Mouse (Mus musculus) G1E (cell line): ENCODE measurements at regions not wholly inside any gene's neighbourhood (a gene's known extent, or its start where the extent isn't known, plus 50 kb on each side); places are given as distances from the start of the nearest gene placed in this dataset.

Source experiments
- CTCF ChIP-seq: IDR thresholded peaks from 2 replicates; pipeline ENCODE4 v1.5.1; 2012; ENCODE audit warnings: low read depth, low read length, inconsistent platforms, mixed read lengths
- GATA1 ChIP-seq: IDR thresholded peaks from 2 replicates; pipeline ENCODE4 v1.6.1; 2012; ENCODE audit warnings: borderline replicate concordance, low read length, inconsistent platforms, mixed read lengths
- GATA2 ChIP-seq: IDR thresholded peaks from 2 replicates; pipeline ENCODE4 v1.6.1; 2012; ENCODE audit warnings: low read depth, low read length, inconsistent platforms, borderline replicate concordance

DNA sequence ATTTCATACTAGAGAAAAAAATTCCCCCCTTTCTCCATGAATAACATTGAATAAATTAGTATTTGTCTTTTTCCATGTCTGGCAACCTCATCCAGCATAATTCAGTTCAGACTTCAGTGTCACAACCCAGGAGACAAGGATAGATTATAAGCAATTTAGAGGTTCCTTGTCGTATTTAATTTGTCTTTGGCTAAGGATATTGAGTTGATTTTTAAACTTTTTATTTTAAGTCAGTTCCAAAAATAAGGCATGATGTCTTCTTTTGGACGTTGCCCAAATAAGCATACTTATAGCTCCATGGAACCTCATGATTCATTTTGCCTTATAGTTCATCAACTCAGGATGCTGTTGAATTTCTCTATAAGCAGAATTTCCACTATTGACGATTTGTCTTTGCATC lies 456.0 kb upstream of the Pappa start:
- TF ChIP-seq CTCF (no peak), GATA1 (no peak), GATA2 (no peak)
